Mouse (Mus musculus) embryonic facial prominence, embryonic 12.5 days (tissue): ENCODE data around the gene Ppp1r16b. TPM values are rescaled to one million over a fixed set of nuclear protein-coding genes. Genes with fewer than 3 reads are reported as not detected.

Experiments used
- ATAC-seq: fragments of 200-750 bp; cut with Nextera tagmentation; 2 replicates; pipeline ENCODE4 v1.8.0; 2017; ENCODE audit not compliant: insufficient number of reproducible peaks, insufficient read depth, low FRiP score, low TSS enrichment
- H3K27ac ChIP-seq: fragments of 300-500 bp; sonication (generic); 2 replicates; pipeline ENCODE4 v1.5.1; 2016; ENCODE audit warnings: mild to moderate bottlenecking
- H3K27me3 ChIP-seq: fragments of 300-500 bp; sonication (generic); 2 replicates; pipeline ENCODE4 v1.6.1; 2016; ENCODE audit warnings: mild to moderate bottlenecking, moderate library complexity
- H3K36me3 ChIP-seq: fragments of 300-500 bp; sonication (generic); 2 replicates; pipeline ENCODE4 v1.6.1; 2016; ENCODE audit warnings: mild to moderate bottlenecking
- H3K4me1 ChIP-seq: fragments of 300-500 bp; sonication (generic); 2 replicates; pipeline ENCODE4 v1.6.1; 2016
- H3K4me2 ChIP-seq: fragments of 300-500 bp; sonication (generic); replicated peaks from 2 replicates; pipeline ENCODE4 v1.6.1; 2016; ENCODE audit warnings: mild to moderate bottlenecking, moderate library complexity
- H3K4me3 ChIP-seq: fragments of 300-500 bp; sonication (generic); 2 replicates; pipeline ENCODE4 v1.5.1; 2016; ENCODE audit warnings: mild to moderate bottlenecking
- H3K9ac ChIP-seq: fragments of 300-500 bp; sonication (generic); 2 replicates; pipeline ENCODE4 v1.6.1; 2016; ENCODE audit warnings: mild to moderate bottlenecking, moderate library complexity
- H3K9me3 ChIP-seq: fragments of 300-500 bp; sonication (generic); 2 replicates; pipeline ENCODE4 v1.6.1; 2016; ENCODE audit warnings: mild to moderate bottlenecking, moderate library complexity
- WGBS: fragments of 180-500 bp; shearing (Covaris S2); methylation state at CpG from one replicate; pipeline ENCODE4 v1.1.7; 2016; 5-methylcytosine and 5-hydroxymethylcytosine counted together
- polyA plus RNA-seq: library from polyadenylated mRNA; unstranded; fragments of >200 nt; fragmentation: Nextera tagmentation; extraction: Ambion mirVana; gene quantifications from 2 replicates; pipeline ENCODE4 v1.2.1, GENCODE M21; 2016

Gene Ppp1r16b
- polyA plus RNA-seq, 1 experiment from 2014 or later = 2.5 TPM

GRCm38 (mm10) chr2:158699908-158700307, 34.7 kb downstream of the Ppp1r16b start:
- 80% methylated on average over 6 of the region's 6 CpGs for WGBS
- no peaks in the 10 kb centered on the region for H3K36me3 ChIP-seq
- H3K4me1 ChIP-seq = peaks cover 2% of the 10 kb centered on the region; the same call in 1 of the 2 replicates
- H3K9ac ChIP-seq = no peak overlapping the region
- no peak overlapping the region for H3K4me2 ChIP-seq
- no peaks in the 10 kb centered on the region for H3K9me3 ChIP-seq
- no peak for ATAC-seq
- H3K4me3 ChIP-seq = no peak overlapping the region
- H3K27ac ChIP-seq = no peak overlapping the region
- no peaks in the 10 kb centered on the region for H3K27me3 ChIP-seq

GRCm38 (mm10) chr2:158700535-158701256, 35.5 kb downstream of the Ppp1r16b start:
- H3K27ac ChIP-seq = no peak overlapping the region
- peaks cover 2% of the 10 kb centered on the region; the same call in 1 of the 2 replicates for H3K4me1 ChIP-seq
- H3K9ac ChIP-seq = no peak overlapping the region
- H3K4me3 ChIP-seq = no peak overlapping the region
- WGBS = 88% methylated on average over 17 of the region's 17 CpGs
- no peak overlapping the region for H3K4me2 ChIP-seq
- no peaks in the 10 kb centered on the region for H3K27me3 ChIP-seq
- no peaks in the 10 kb centered on the region for H3K9me3 ChIP-seq
- no peaks in the 10 kb centered on the region for H3K36me3 ChIP-seq
- ATAC-seq = no peak

- no peak for ATAC-seq
- H3K27me3 ChIP-seq = no peaks in the 10 kb centered on the region
- 95% methylated on average over 9 of the region's 9 CpGs for WGBS
Measured at GRCm38 (mm10) chr2:158701505-158701904, 36.3 kb downstream of the Ppp1r16b start.

GRCm38 (mm10) chr2:158702176-158702575, 37.0 kb downstream of the Ppp1r16b start:
- ATAC-seq = no peak
- 80% methylated on average over 5 of the region's 5 CpGs for WGBS
- H3K36me3 ChIP-seq = no peaks in the 10 kb centered on the region
- H3K4me1 ChIP-seq = no peaks in the 10 kb centered on the region
- H3K27ac ChIP-seq = no peak overlapping the region
- no peak overlapping the region for H3K4me2 ChIP-seq
- H3K9ac ChIP-seq = no peak overlapping the region
- no peaks in the 10 kb centered on the region for H3K9me3 ChIP-seq
- H3K4me3 ChIP-seq = no peak overlapping the region
- no peaks in the 10 kb centered on the region for H3K27me3 ChIP-seq

More at GRCm38 (mm10) chr2:158701505-158701904, 36.3 kb downstream of the Ppp1r16b start:
- Histone ChIP-seq H3K4me2 (no peak overlapping the region), H3K9me3 (no peaks in the 10 kb centered on the region), H3K4me1 (no peaks in the 10 kb centered on the region), H3K9ac (no peak overlapping the region), H3K36me3 (no peaks in the 10 kb centered on the region), H3K4me3 (no peak overlapping the region), H3K27ac (no peak overlapping the region)

- Histone ChIP-seq H3K9me3 (no peaks in the 10 kb centered on the region), H3K4me1 (no peaks in the 10 kb centered on the region), H3K36me3 (no peaks in the 10 kb centered on the region), H3K4me2 (no peak overlapping the region), H3K9ac (no peak overlapping the region), H3K4me3 (no peak overlapping the region), H3K27me3 (no peaks in the 10 kb centered on the region), H3K27ac (no peak overlapping the region)
- WGBS = 74% methylated on average over 3 of the region's 3 CpGs
- no peak for ATAC-seq
Measured at GRCm38 (mm10) chr2:158704720-158705119, 39.5 kb downstream of the Ppp1r16b start.

- Histone ChIP-seq H3K9ac (no peak overlapping the region), H3K27me3 (no peaks in the 10 kb centered on the region), H3K4me3 (no peak overlapping the region), H3K9me3 (no peaks in the 10 kb centered on the region), H3K4me2 (no peak overlapping the region), H3K27ac (no peak overlapping the region), H3K36me3 (no peaks in the 10 kb centered on the region), H3K4me1 (no peaks in the 10 kb centered on the region)
- ATAC-seq = no peak
- 87% methylated on average over 6 of the region's 6 CpGs for WGBS
Measured at GRCm38 (mm10) chr2:158705529-158705928, 40.3 kb downstream of the Ppp1r16b start.

GRCm38 (mm10) chr2:158706704-158707408, 41.7 kb downstream of the Ppp1r16b start:
- H3K27ac ChIP-seq = no peak overlapping the region
- no peaks in the 10 kb centered on the region for H3K9me3 ChIP-seq
- ATAC-seq = no peak
- H3K4me1 ChIP-seq = peaks cover 2% of the 10 kb centered on the region; the same call in 1 of the 2 replicates
- H3K4me2 ChIP-seq = no peak overlapping the region
- H3K27me3 ChIP-seq = no peaks in the 10 kb centered on the region
- no peak overlapping the region for H3K9ac ChIP-seq
- no peak overlapping the region for H3K4me3 ChIP-seq
- no peaks in the 10 kb centered on the region for H3K36me3 ChIP-seq
- 84% methylated on average over 10 of the region's 10 CpGs for WGBS

- peaks cover 11% of the 10 kb centered on the region for H3K4me1 ChIP-seq
- ATAC-seq = no peak
- H3K36me3 ChIP-seq = no peaks in the 10 kb centered on the region
- no peak overlapping the region for H3K27ac ChIP-seq
- no peaks in the 10 kb centered on the region for H3K9me3 ChIP-seq
- H3K9ac ChIP-seq = no peak overlapping the region
- H3K27me3 ChIP-seq = no peaks in the 10 kb centered on the region
- no peak overlapping the region for H3K4me2 ChIP-seq
- 89% methylated on average over 12 of the region's 12 CpGs for WGBS
- no peak overlapping the region for H3K4me3 ChIP-seq
Measured at GRCm38 (mm10) chr2:158708121-158708520, 42.9 kb downstream of the Ppp1r16b start.

- Histone ChIP-seq H3K4me3 (no peak overlapping the region), H3K4me2 (no peak overlapping the region), H3K27me3 (no peaks in the 10 kb centered on the region), H3K27ac (peak overlapping the region; percentile 54; the same call in 1 of the 2 replicates), H3K4me1 (peaks cover 15% of the 10 kb centered on the region), H3K36me3 (no peaks in the 10 kb centered on the region), H3K9me3 (no peaks in the 10 kb centered on the region), H3K9ac (no peak overlapping the region)
- ATAC-seq = peak; percentile 5; the same call in 1 of the 2 replicates
- WGBS = 27% methylated on average over 12 of the region's 12 CpGs
Measured at GRCm38 (mm10) chr2:158711929-158712751, 46.9 kb downstream of the Ppp1r16b start.

- no peak overlapping the region for H3K4me3 ChIP-seq
- H3K36me3 ChIP-seq = no peaks in the 10 kb centered on the region
- no peak for ATAC-seq
- no peak overlapping the region for H3K27ac ChIP-seq
- no peak overlapping the region for H3K4me2 ChIP-seq
- H3K27me3 ChIP-seq = no peaks in the 10 kb centered on the region
- WGBS = 84% methylated on average over 6 of the region's 6 CpGs
- no peaks in the 10 kb centered on the region for H3K9me3 ChIP-seq
- H3K9ac ChIP-seq = no peak overlapping the region
- peaks cover 15% of the 10 kb centered on the region for H3K4me1 ChIP-seq
Measured at GRCm38 (mm10) chr2:158714826-158715225, 49.6 kb downstream of the Ppp1r16b start.

- no peaks in the 10 kb centered on the region for H3K27me3 ChIP-seq
- peaks cover 15% of the 10 kb centered on the region for H3K4me1 ChIP-seq
- no peak overlapping the region for H3K27ac ChIP-seq
- no peaks in the 10 kb centered on the region for H3K36me3 ChIP-seq
- no peak overlapping the region for H3K4me2 ChIP-seq
- WGBS = 23% methylated on average over 5 of the region's 5 CpGs
- H3K4me3 ChIP-seq = no peak overlapping the region
- no peak for ATAC-seq
- H3K9ac ChIP-seq = no peak overlapping the region
- no peaks in the 10 kb centered on the region for H3K9me3 ChIP-seq
Measured at GRCm38 (mm10) chr2:158716066-158716465, 50.9 kb downstream of the Ppp1r16b start.
